Mouse (Mus musculus) E14TG2a.4 (cell line): Measurements from ENCODE around the gene Pck1.

Experiments used
- H3K27me3 ChIP-seq: 2 replicates; pipeline ENCODE4 v1.6.1; 2014; ENCODE audit warnings: low read length, control low read depth; ENCODE audit not compliant: insufficient read depth
- H3K36me3 ChIP-seq: 2 replicates; pipeline ENCODE4 v1.6.1; 2014; ENCODE audit warnings: low read length, control low read depth; ENCODE audit not compliant: insufficient read depth
- H3K4me1 ChIP-seq: replicated peaks from 2 replicates; pipeline ENCODE4 v1.6.1; 2014; ENCODE audit warnings: low read depth, low read length, control low read depth
- H3K4me3 ChIP-seq: replicated peaks from 2 replicates; pipeline ENCODE4 v1.5.1; 2014; ENCODE audit warnings: mild to moderate bottlenecking, low read length
- H3K9me3 ChIP-seq: 2 replicates; pipeline ENCODE4 v1.6.1; 2014; ENCODE audit warnings: low read length, control low read depth
- CTCF ChIP-seq: conservative IDR thresholded peaks from 2 replicates; pipeline ENCODE4 v1.5.1; 2014; ENCODE audit warnings: low read length
- NANOG ChIP-seq: IDR thresholded peaks from 2 replicates; pipeline ENCODE4 v1.6.1; 2014; ENCODE audit warnings: borderline replicate concordance, low read length, mixed read lengths
- POU5F1 ChIP-seq: IDR thresholded peaks from 2 replicates; pipeline ENCODE4 v1.6.1; 2014; ENCODE audit warnings: low read length, borderline replicate concordance

Gene Pck1

GRCm38 (mm10) chr2:173138323-173139239 lies 14.3 kb upstream of the Pck1 start:
- H3K9me3 ChIP-seq, result no peaks in the 10 kb centered on the region
- H3K27me3 ChIP-seq, result peaks cover 40% of the 10 kb centered on the region
- no peak for TF ChIP-seq NANOG
- no peak for TF ChIP-seq POU5F1
- no peak for TF ChIP-seq CTCF
- H3K36me3 ChIP-seq, result no peaks in the 10 kb centered on the region
- H3K4me1 ChIP-seq, result no peaks in the 10 kb centered on the region
- no peak overlapping the region for H3K4me3 ChIP-seq

DNA sequence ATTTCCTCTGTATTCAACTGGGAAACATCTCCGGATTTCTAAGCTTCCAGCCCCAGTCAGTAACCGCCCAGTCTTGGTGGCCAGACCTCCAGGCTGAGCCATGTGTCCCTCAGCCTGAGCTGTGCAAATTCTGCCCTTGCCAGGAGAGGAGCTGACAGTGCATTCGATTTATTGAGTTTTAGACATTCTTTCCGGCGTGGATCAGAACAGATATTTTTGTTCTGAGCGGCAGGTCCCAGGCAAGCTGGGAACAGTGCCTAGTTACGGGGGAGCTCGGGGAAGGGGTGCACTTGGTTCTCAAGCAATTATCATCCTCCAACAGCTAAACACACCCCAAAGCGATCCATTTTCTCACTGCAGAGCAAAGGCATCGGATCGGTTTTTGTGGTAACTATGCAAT lies 9.2 kb upstream of the Pck1 start:
- H3K27me3 ChIP-seq, result peaks cover 41% of the 10 kb centered on the region

GRCm38 (mm10) chr2:173145808-173146207 lies 7.0 kb upstream of the Pck1 start:
- peaks cover 5% of the 10 kb centered on the region; the same call in 1 of the 2 replicates for H3K9me3 ChIP-seq
- H3K36me3 ChIP-seq, result no peaks in the 10 kb centered on the region
- TF ChIP-seq CTCF, result no peak
- TF ChIP-seq NANOG, result no peak
- TF ChIP-seq POU5F1, result no peak
- H3K4me1 ChIP-seq, result no peaks in the 10 kb centered on the region
- no peak overlapping the region for H3K4me3 ChIP-seq
- H3K27me3 ChIP-seq, result peaks cover 40% of the 10 kb centered on the region

More for the DNA sequence above, 9.2 kb upstream of the Pck1 start:
- TF ChIP-seq CTCF (no peak), POU5F1 (no peak), NANOG (no peak)
- H3K36me3 ChIP-seq, result no peaks in the 10 kb centered on the region
- H3K9me3 ChIP-seq, result peaks cover 5% of the 10 kb centered on the region; the same call in 1 of the 2 replicates
- H3K4me1 ChIP-seq, result no peaks in the 10 kb centered on the region
- no peak overlapping the region for H3K4me3 ChIP-seq

- no peaks in the 10 kb centered on the region for H3K36me3 ChIP-seq
- peaks cover 5% of the 10 kb centered on the region; the same call in 1 of the 2 replicates for H3K9me3 ChIP-seq
- TF ChIP-seq CTCF, result no peak
- no peak for TF ChIP-seq POU5F1
- TF ChIP-seq NANOG, result no peak
- no peaks in the 10 kb centered on the region for H3K4me1 ChIP-seq
- peaks cover 37% of the 10 kb centered on the region for H3K27me3 ChIP-seq
- H3K4me3 ChIP-seq, result no peak overlapping the region
Measured at GRCm38 (mm10) chr2:173146728-173147127, 6.1 kb upstream of the Pck1 start.

GRCm38 (mm10) chr2:173148001-173148400 lies 4.8 kb upstream of the Pck1 start:
- H3K4me1 ChIP-seq, result no peaks in the 10 kb centered on the region
- peaks cover 5% of the 10 kb centered on the region; the same call in 1 of the 2 replicates for H3K9me3 ChIP-seq
- no peak for TF ChIP-seq CTCF
- TF ChIP-seq POU5F1, result no peak
- TF ChIP-seq NANOG, result no peak
- peaks cover 32% of the 10 kb centered on the region for H3K27me3 ChIP-seq
- H3K36me3 ChIP-seq, result no peaks in the 10 kb centered on the region
- H3K4me3 ChIP-seq, result no peak overlapping the region

- H3K9me3 ChIP-seq, result peaks cover 5% of the 10 kb centered on the region; the same call in 1 of the 2 replicates
- H3K36me3 ChIP-seq, result no peaks in the 10 kb centered on the region
- H3K4me1 ChIP-seq, result 0 out of 2 replicates have a peak, but pooled peaks cover 5% of the 10 kb centered on the region
- no peak overlapping the region for H3K4me3 ChIP-seq
- H3K27me3 ChIP-seq, result peaks cover 18% of the 10 kb centered on the region
- TF ChIP-seq NANOG, result no peak
- no peak for TF ChIP-seq POU5F1
- no peak for TF ChIP-seq CTCF
Measured at GRCm38 (mm10) chr2:173151352-173151751, 1.5 kb upstream of the Pck1 start.

DNA sequence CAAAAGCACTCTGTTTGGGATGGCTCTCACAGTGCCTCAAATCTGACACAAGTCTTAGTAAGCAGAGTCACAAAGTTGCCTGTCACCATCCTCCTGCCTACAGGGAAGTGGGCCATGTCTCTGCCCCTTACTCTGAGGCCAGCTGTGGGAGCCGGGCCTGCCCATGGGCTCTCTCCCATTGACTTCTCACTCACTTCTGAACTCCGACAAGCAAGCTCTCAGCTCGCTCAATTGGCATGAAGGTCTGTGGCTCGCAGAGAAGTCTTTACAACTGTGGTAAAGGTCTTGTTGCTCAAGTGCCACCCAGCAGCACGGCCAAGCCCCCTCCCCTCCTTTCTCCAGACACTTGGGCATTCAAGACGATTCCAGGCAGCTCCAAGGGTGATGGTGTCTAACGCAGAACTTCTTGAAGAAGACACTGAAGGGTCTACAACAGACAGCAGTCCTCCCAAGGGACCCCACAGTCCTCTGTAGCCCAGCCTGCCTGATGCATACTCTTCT lies 1.0 kb upstream of the Pck1 start:
- Histone ChIP-seq H3K36me3 (no peaks in the 10 kb centered on the region), H3K9me3 (peaks cover 4% of the 10 kb centered on the region; the same call in 1 of the 2 replicates), H3K4me3 (no peak overlapping the region), H3K4me1 (0 out of 2 replicates have a peak, but pooled peaks cover 5% of the 10 kb centered on the region), H3K27me3 (peaks cover 18% of the 10 kb centered on the region)
- TF ChIP-seq NANOG (no peak), CTCF (no peak), POU5F1 (no peak)

- Histone ChIP-seq H3K9me3 (no peaks in the 10 kb centered on the region), H3K4me1 (peaks cover 8% of the 10 kb centered on the region), H3K4me3 (no peak overlapping the region), H3K27me3 (peaks cover 29% of the 10 kb centered on the region), H3K36me3 (no peaks in the 10 kb centered on the region)
- TF ChIP-seq POU5F1 (no peak), NANOG (no peak)
Measured at GRCm38 (mm10) chr2:173153266-173153665, 418 bp downstream of the Pck1 start.
